Mouse (Mus musculus): ENCODE measurements around the gene Nf2. TPM values are rescaled to one million over a fixed set of nuclear protein-coding genes. Genes with fewer than 3 reads are reported as not detected.
A peak's percentile ranks its signal among the peaks of the same experiment; 100 is the strongest.

The Nf2 gene
- polyA plus RNA-seq, 1 experiment from 2014 or later: 48.1 TPM

GRCm38 (mm10) chr11:4850404-4850803 lies 1.1 kb upstream of the Nf2 start:
- Histone ChIP-seq H3K4me3 (ENCODE audit: low read length) (no peak overlapping the region), H3K9me3 (ENCODE audit: control insufficient read depth, low read length) (no peaks in the 10 kb centered on the region), H3K27ac (ENCODE audit: low read depth, low read length) (no peak overlapping the region), H3K4me2 (replicated peaks; ENCODE audit: low read depth, low read length) (no peak overlapping the region; the same call in 1 of the 2 replicates), H3K27me3 (ENCODE audit: control insufficient read depth, insufficient read depth, low read length) (no peaks in the 10 kb centered on the region), H3K36me3 (ENCODE audit: control insufficient read depth, insufficient read depth, low read length) (no peaks in the 10 kb centered on the region), H3K9ac (ENCODE audit: low read depth, low read length) (no peak overlapping the region), H3K4me1 (ENCODE audit: control insufficient read depth, insufficient read depth, low read length) (peaks cover 6% of the 10 kb centered on the region; the same call in 1 of the 2 replicates)
- WGBS: 93% methylated on average over 2 of the region's 2 CpGs
- ATAC-seq (ENCODE audit: low FRiP score, low TSS enrichment): no peak

- peak; percentile 68 for ATAC-seq (ENCODE audit: low FRiP score, low TSS enrichment)
Measured at GRCm38 (mm10) chr11:4848483-4849248, 670 bp downstream of the Nf2 start.

GRCm38 (mm10) chr11:4840942-4841526 lies 8.3 kb downstream of the Nf2 start:
- Histone ChIP-seq H3K27me3 (ENCODE audit: control insufficient read depth, insufficient read depth, low read length) (no peaks in the 10 kb centered on the region), H3K9me3 (ENCODE audit: control insufficient read depth, low read length) (no peaks in the 10 kb centered on the region), H3K27ac (ENCODE audit: low read depth, low read length) (no peak overlapping the region), H3K4me1 (ENCODE audit: control insufficient read depth, insufficient read depth, low read length) (no peaks in the 10 kb centered on the region), H3K4me2 (replicated peaks; ENCODE audit: low read depth, low read length) (no peak overlapping the region), H3K36me3 (ENCODE audit: control insufficient read depth, insufficient read depth, low read length) (no peaks in the 10 kb centered on the region), H3K9ac (ENCODE audit: low read depth, low read length) (no peak overlapping the region), H3K4me3 (ENCODE audit: low read length) (no peak overlapping the region)
- 83% methylated on average over 3 of the region's 3 CpGs for WGBS
- no peak for ATAC-seq (ENCODE audit: low FRiP score, low TSS enrichment)

More at GRCm38 (mm10) chr11:4848483-4849248, 670 bp downstream of the Nf2 start:
- Histone ChIP-seq H3K27me3 (ENCODE audit: control insufficient read depth, insufficient read depth, low read length) (no peaks in the 10 kb centered on the region), H3K4me3 (ENCODE audit: low read length) (peak overlapping the region; percentile 68), H3K36me3 (ENCODE audit: control insufficient read depth, insufficient read depth, low read length) (no peaks in the 10 kb centered on the region), H3K27ac (ENCODE audit: low read depth, low read length) (peak overlapping the region; percentile 85), H3K9ac (ENCODE audit: low read depth, low read length) (peak overlapping the region; percentile 77), H3K4me1 (ENCODE audit: control insufficient read depth, insufficient read depth, low read length) (peaks cover 6% of the 10 kb centered on the region; the same call in 1 of the 2 replicates), H3K4me2 (replicated peaks; ENCODE audit: low read depth, low read length) (peak overlapping the region; percentile 61), H3K9me3 (ENCODE audit: control insufficient read depth, low read length) (no peaks in the 10 kb centered on the region)
- under 1% methylated on average over 50 of the region's 50 CpGs for WGBS

- Histone ChIP-seq H3K36me3 (ENCODE audit: control insufficient read depth, insufficient read depth, low read length) (no peaks in the 10 kb centered on the region), H3K4me1 (ENCODE audit: control insufficient read depth, insufficient read depth, low read length) (no peaks in the 10 kb centered on the region), H3K4me2 (replicated peaks; ENCODE audit: low read depth, low read length) (no peak overlapping the region), H3K27me3 (ENCODE audit: control insufficient read depth, insufficient read depth, low read length) (no peaks in the 10 kb centered on the region), H3K27ac (ENCODE audit: low read depth, low read length) (no peak overlapping the region), H3K9ac (ENCODE audit: low read depth, low read length) (no peak overlapping the region), H3K9me3 (ENCODE audit: control insufficient read depth, low read length) (no peaks in the 10 kb centered on the region), H3K4me3 (ENCODE audit: low read length) (no peak overlapping the region)
- WGBS: 90% methylated on average over 1 of the region's 1 CpGs
- ATAC-seq (ENCODE audit: low FRiP score, low TSS enrichment): no peak
Measured at GRCm38 (mm10) chr11:4838235-4838634, 11.1 kb downstream of the Nf2 start.

GRCm38 (mm10) chr11:4837342-4837741 lies 12.0 kb downstream of the Nf2 start:
- Histone ChIP-seq H3K9ac (ENCODE audit: low read depth, low read length) (no peak overlapping the region), H3K4me3 (ENCODE audit: low read length) (no peak overlapping the region), H3K4me2 (replicated peaks; ENCODE audit: low read depth, low read length) (no peak overlapping the region), H3K36me3 (ENCODE audit: control insufficient read depth, insufficient read depth, low read length) (no peaks in the 10 kb centered on the region), H3K27me3 (ENCODE audit: control insufficient read depth, insufficient read depth, low read length) (no peaks in the 10 kb centered on the region), H3K27ac (ENCODE audit: low read depth, low read length) (no peak overlapping the region), H3K4me1 (ENCODE audit: control insufficient read depth, insufficient read depth, low read length) (no peaks in the 10 kb centered on the region), H3K9me3 (ENCODE audit: control insufficient read depth, low read length) (no peaks in the 10 kb centered on the region)
- WGBS: 75% methylated on average over 5 of the region's 5 CpGs
- ATAC-seq (ENCODE audit: low FRiP score, low TSS enrichment): no peak

- no peaks in the 10 kb centered on the region for H3K9me3 ChIP-seq (ENCODE audit: control insufficient read depth, low read length)
- H3K4me2 ChIP-seq (replicated peaks; ENCODE audit: low read depth, low read length): no peak overlapping the region
- no peak for ATAC-seq (ENCODE audit: low FRiP score, low TSS enrichment)
- H3K36me3 ChIP-seq (ENCODE audit: control insufficient read depth, insufficient read depth, low read length): no peaks in the 10 kb centered on the region
- no peaks in the 10 kb centered on the region for H3K27me3 ChIP-seq (ENCODE audit: control insufficient read depth, insufficient read depth, low read length)
- H3K4me3 ChIP-seq (ENCODE audit: low read length): no peak overlapping the region
- H3K27ac ChIP-seq (ENCODE audit: low read depth, low read length): no peak overlapping the region
- WGBS: 65% methylated on average over 6 of the region's 6 CpGs
- H3K4me1 ChIP-seq (ENCODE audit: control insufficient read depth, insufficient read depth, low read length): no peaks in the 10 kb centered on the region
- H3K9ac ChIP-seq (ENCODE audit: low read depth, low read length): no peak overlapping the region
Measured at GRCm38 (mm10) chr11:4836755-4837154, 12.6 kb downstream of the Nf2 start.

- no peaks in the 10 kb centered on the region for H3K9me3 ChIP-seq (ENCODE audit: control insufficient read depth, low read length)
- H3K4me3 ChIP-seq (ENCODE audit: low read length): no peak overlapping the region
- H3K4me2 ChIP-seq (replicated peaks; ENCODE audit: low read depth, low read length): no peak overlapping the region
- ATAC-seq (ENCODE audit: low FRiP score, low TSS enrichment): no peak
- no peak overlapping the region for H3K9ac ChIP-seq (ENCODE audit: low read depth, low read length)
- no peak overlapping the region for H3K27ac ChIP-seq (ENCODE audit: low read depth, low read length)
- H3K36me3 ChIP-seq (ENCODE audit: control insufficient read depth, insufficient read depth, low read length): no peaks in the 10 kb centered on the region
- WGBS: 74% methylated on average over 6 of the region's 6 CpGs
- H3K27me3 ChIP-seq (ENCODE audit: control insufficient read depth, insufficient read depth, low read length): no peaks in the 10 kb centered on the region
- no peaks in the 10 kb centered on the region for H3K4me1 ChIP-seq (ENCODE audit: control insufficient read depth, insufficient read depth, low read length)
Measured at GRCm38 (mm10) chr11:4835436-4835835, 13.9 kb downstream of the Nf2 start.

GRCm38 (mm10) chr11:4833295-4833939 lies 15.9 kb downstream of the Nf2 start:
- WGBS: 69% methylated on average over 3 of the region's 3 CpGs
- Histone ChIP-seq H3K4me3 (ENCODE audit: low read length) (no peak overlapping the region), H3K4me1 (ENCODE audit: control insufficient read depth, insufficient read depth, low read length) (no peaks in the 10 kb centered on the region), H3K9ac (ENCODE audit: low read depth, low read length) (no peak overlapping the region), H3K4me2 (replicated peaks; ENCODE audit: low read depth, low read length) (no peak overlapping the region), H3K27ac (ENCODE audit: low read depth, low read length) (no peak overlapping the region), H3K36me3 (ENCODE audit: control insufficient read depth, insufficient read depth, low read length) (no peaks in the 10 kb centered on the region), H3K27me3 (ENCODE audit: control insufficient read depth, insufficient read depth, low read length) (no peaks in the 10 kb centered on the region), H3K9me3 (ENCODE audit: control insufficient read depth, low read length) (no peaks in the 10 kb centered on the region)
- no peak for ATAC-seq (ENCODE audit: low FRiP score, low TSS enrichment)

GRCm38 (mm10) chr11:4831066-4831465 lies 18.3 kb downstream of the Nf2 start:
- no peak overlapping the region for H3K4me2 ChIP-seq (replicated peaks; ENCODE audit: low read depth, low read length)
- H3K4me3 ChIP-seq (ENCODE audit: low read length): no peak overlapping the region

More at GRCm38 (mm10) chr11:4831066-4831465, 18.3 kb downstream of the Nf2 start:
- no peak for ATAC-seq (ENCODE audit: low FRiP score, low TSS enrichment)
- H3K9me3 ChIP-seq (ENCODE audit: control insufficient read depth, low read length): no peaks in the 10 kb centered on the region
- no peaks in the 10 kb centered on the region for H3K36me3 ChIP-seq (ENCODE audit: control insufficient read depth, insufficient read depth, low read length)
- H3K27me3 ChIP-seq (ENCODE audit: control insufficient read depth, insufficient read depth, low read length): no peaks in the 10 kb centered on the region
- H3K9ac ChIP-seq (ENCODE audit: low read depth, low read length): no peak overlapping the region
- no peak overlapping the region for H3K27ac ChIP-seq (ENCODE audit: low read depth, low read length)
- no peaks in the 10 kb centered on the region for H3K4me1 ChIP-seq (ENCODE audit: control insufficient read depth, insufficient read depth, low read length)
